Mouse (Mus musculus): Measurements from ENCODE around the gene Slit1. TPM values are rescaled to one million over a fixed set of nuclear protein-coding genes. Genes with fewer than 3 reads are reported as not detected.

Gene Slit1
- polyA plus RNA-seq, 1 experiment, result 0.80 TPM

- Histone ChIP-seq H3K4me3 (no peak overlapping the region), H3ac (ENCODE audit: control insufficient read depth, insufficient read length) (no peak overlapping the region), H3K4me2 (ENCODE audit: low read depth) (no peak overlapping the region), H3K27me3 (ENCODE audit: control insufficient read depth, insufficient read depth, insufficient read length) (no peaks in the 10 kb centered on the region), H3K36me3 (ENCODE audit: control insufficient read depth, insufficient read depth) (peaks cover 12% of the 10 kb centered on the region), H3K79me2 (ENCODE audit: control insufficient read depth, insufficient read depth) (no peaks in the 10 kb centered on the region)
- no peak for TF ChIP-seq MYOD1 (IDR thresholded peaks at IDR 0.05; ENCODE audit: control insufficient read depth in 1 of 3, insufficient read length in 2 of 3, low read depth in 2 of 3)
- no peak for TF ChIP-seq SRF (IDR thresholded peaks at IDR 0.05; ENCODE audit: control insufficient read depth, insufficient read length, low read depth)
- TF ChIP-seq USF1 (IDR thresholded peaks at IDR 0.05; ENCODE audit: low read depth), result no peak
Observed at GRCm38 (mm10) chr19:41579311-41579920, 164.0 kb downstream of the Slit1 start.

- TF ChIP-seq USF1 (IDR thresholded peaks at IDR 0.05; ENCODE audit: low read depth), result no peak
- TF ChIP-seq TCF12 (IDR thresholded peaks at IDR 0.05; ENCODE audit: insufficient read depth, poor library complexity, severe bottlenecking), result no peak
- no peak for TF ChIP-seq REST (IDR thresholded peaks at IDR 0.05; ENCODE audit: insufficient read depth, insufficient read length)
- TF ChIP-seq CEBPB (IDR thresholded peaks at IDR 0.05; ENCODE audit: insufficient read depth, poor library complexity, severe bottlenecking), result no peak
- no peak for TF ChIP-seq E2F4 (IDR thresholded peaks at IDR 0.05; ENCODE audit: insufficient read depth)
- no peak for TF ChIP-seq POLR2AphosphoS2 (IDR thresholded peaks at IDR 0.05; ENCODE audit: insufficient read length, low read depth)
- no peak for TF ChIP-seq MYOG (IDR thresholded peaks at IDR 0.05; ENCODE audit: control insufficient read depth in 1 of 3, insufficient read depth in 1 of 3, insufficient read length in 2 of 3, low read depth in 2 of 3)
- no peak for TF ChIP-seq MYOD1 (IDR thresholded peaks at IDR 0.05; ENCODE audit: control insufficient read depth in 1 of 3, insufficient read length in 2 of 3, low read depth in 2 of 3)
- no peak for TF ChIP-seq TCF3 (IDR thresholded peaks at IDR 0.05; ENCODE audit: insufficient read length, low read depth)
- no peak for TF ChIP-seq MAX (IDR thresholded peaks at IDR 0.05; ENCODE audit: low read depth)
- no peak for TF ChIP-seq SRF (IDR thresholded peaks at IDR 0.05; ENCODE audit: control insufficient read depth, insufficient read length, low read depth)
- TF ChIP-seq POLR2A (IDR thresholded peaks at IDR 0.05; ENCODE audit: insufficient read length, low read depth), result no peak
- H3K79me2 ChIP-seq (ENCODE audit: control insufficient read depth, insufficient read depth), result no peaks in the 10 kb centered on the region
Observed at GRCm38 (mm10) chr19:41577576-41577975, 165.9 kb downstream of the Slit1 start.

GRCm38 (mm10) chr19:41573700-41574099, 169.8 kb downstream of the Slit1 start:
- H3K79me2 ChIP-seq (ENCODE audit: control insufficient read depth, insufficient read depth), result no peaks in the 10 kb centered on the region
- no peak for TF ChIP-seq MYOD1 (IDR thresholded peaks at IDR 0.05; ENCODE audit: control insufficient read depth in 1 of 3, insufficient read length in 2 of 3, low read depth in 2 of 3)
- no peak for TF ChIP-seq CEBPB (IDR thresholded peaks at IDR 0.05; ENCODE audit: insufficient read depth, poor library complexity, severe bottlenecking)
- no peak for TF ChIP-seq TCF12 (IDR thresholded peaks at IDR 0.05; ENCODE audit: insufficient read depth, poor library complexity, severe bottlenecking)
- no peak for TF ChIP-seq MAX (IDR thresholded peaks at IDR 0.05; ENCODE audit: low read depth)
- no peaks in the 10 kb centered on the region for H3K36me3 ChIP-seq (ENCODE audit: control insufficient read depth, insufficient read depth)
- H3ac ChIP-seq (ENCODE audit: control insufficient read depth, insufficient read length), result no peak overlapping the region
- H3K4me3 ChIP-seq, result no peak overlapping the region
- H3K4me2 ChIP-seq (ENCODE audit: low read depth), result no peak overlapping the region
- no peaks in the 10 kb centered on the region for H3K27me3 ChIP-seq (ENCODE audit: control insufficient read depth, insufficient read depth, insufficient read length)

More at GRCm38 (mm10) chr19:41577576-41577975, 165.9 kb downstream of the Slit1 start:
- Histone ChIP-seq H3K27me3 (ENCODE audit: control insufficient read depth, insufficient read depth, insufficient read length) (no peaks in the 10 kb centered on the region), H3K4me3 (no peak overlapping the region), H3ac (ENCODE audit: control insufficient read depth, insufficient read length) (no peak overlapping the region), H3K4me2 (ENCODE audit: low read depth) (no peak overlapping the region), H3K36me3 (ENCODE audit: control insufficient read depth, insufficient read depth) (peaks cover 5% of the 10 kb centered on the region)

GRCm38 (mm10) chr19:41568791-41569190, 174.7 kb downstream of the Slit1 start:
- Histone ChIP-seq H3K4me3 (no peak overlapping the region), H3K36me3 (ENCODE audit: control insufficient read depth, insufficient read depth) (no peaks in the 10 kb centered on the region), H3K27me3 (ENCODE audit: control insufficient read depth, insufficient read depth, insufficient read length) (no peaks in the 10 kb centered on the region), H3K79me2 (ENCODE audit: control insufficient read depth, insufficient read depth) (peaks cover 7% of the 10 kb centered on the region), H3ac (ENCODE audit: control insufficient read depth, insufficient read length) (no peak overlapping the region), H3K4me2 (ENCODE audit: low read depth) (no peak overlapping the region)
- TF ChIP-seq MYOD1 (IDR thresholded peaks at IDR 0.05; ENCODE audit: control insufficient read depth in 1 of 3, insufficient read length in 2 of 3, low read depth in 2 of 3) (no peak), TCF3 (IDR thresholded peaks at IDR 0.05; ENCODE audit: insufficient read length, low read depth) (no peak), MAX (IDR thresholded peaks at IDR 0.05; ENCODE audit: low read depth) (no peak), TCF12 (IDR thresholded peaks at IDR 0.05; ENCODE audit: insufficient read depth, poor library complexity, severe bottlenecking) (no peak), POLR2A (IDR thresholded peaks at IDR 0.05; ENCODE audit: insufficient read length, low read depth) (no peak), USF1 (IDR thresholded peaks at IDR 0.05; ENCODE audit: low read depth) (no peak), CEBPB (IDR thresholded peaks at IDR 0.05; ENCODE audit: insufficient read depth, poor library complexity, severe bottlenecking) (no peak), REST (IDR thresholded peaks at IDR 0.05; ENCODE audit: insufficient read depth, insufficient read length) (no peak), E2F4 (IDR thresholded peaks at IDR 0.05; ENCODE audit: insufficient read depth) (no peak), MYOG (IDR thresholded peaks at IDR 0.05; ENCODE audit: control insufficient read depth in 1 of 3, insufficient read depth in 1 of 3, insufficient read length in 2 of 3, low read depth in 2 of 3) (no peak), SRF (IDR thresholded peaks at IDR 0.05; ENCODE audit: control insufficient read depth, insufficient read length, low read depth) (no peak), POLR2AphosphoS2 (IDR thresholded peaks at IDR 0.05; ENCODE audit: insufficient read length, low read depth) (no peak)

- TF ChIP-seq POLR2A (IDR thresholded peaks at IDR 0.05; ENCODE audit: insufficient read length, low read depth), result no peak
- no peak for TF ChIP-seq POLR2AphosphoS2 (IDR thresholded peaks at IDR 0.05; ENCODE audit: insufficient read length, low read depth)
- no peak for TF ChIP-seq MYOD1 (IDR thresholded peaks at IDR 0.05; ENCODE audit: control insufficient read depth in 1 of 3, insufficient read length in 2 of 3, low read depth in 2 of 3)
- no peak for TF ChIP-seq SRF (IDR thresholded peaks at IDR 0.05; ENCODE audit: control insufficient read depth, insufficient read length, low read depth)
- no peak for TF ChIP-seq MYOG (IDR thresholded peaks at IDR 0.05; ENCODE audit: control insufficient read depth in 1 of 3, insufficient read depth in 1 of 3, insufficient read length in 2 of 3, low read depth in 2 of 3)
- TF ChIP-seq USF1 (IDR thresholded peaks at IDR 0.05; ENCODE audit: low read depth), result no peak
- Histone ChIP-seq H3K4me2 (ENCODE audit: low read depth) (no peak overlapping the region), H3K79me2 (ENCODE audit: control insufficient read depth, insufficient read depth) (peaks cover 7% of the 10 kb centered on the region), H3K36me3 (ENCODE audit: control insufficient read depth, insufficient read depth) (peaks cover 10% of the 10 kb centered on the region), H3K27me3 (ENCODE audit: control insufficient read depth, insufficient read depth, insufficient read length) (no peaks in the 10 kb centered on the region), H3K4me3 (no peak overlapping the region), H3ac (ENCODE audit: control insufficient read depth, insufficient read length) (no peak overlapping the region)
Observed at GRCm38 (mm10) chr19:41560856-41561255, 182.6 kb downstream of the Slit1 start.
